Mouse (Mus musculus) MEL (cell line): ENCODE measurements at regions not wholly inside any gene's neighbourhood (a gene's known extent, or its start where the extent isn't known, plus 50 kb on each side); places are given as distances from the start of the nearest gene placed in this dataset.

Source experiments
- DNase-seq: peaks from one replicate; pipeline ENCODE4 v3.0.0; 2011; ENCODE audit warnings: low read depth, low spot score
- H3K27ac ChIP-seq: 2 replicates; pipeline ENCODE4 v1.5.1; 2012; ENCODE audit warnings: low read depth, mild to moderate bottlenecking, control low read depth, low read length, moderate library complexity; ENCODE audit not compliant: control insufficient read depth
- H3K27me3 ChIP-seq, 2 experiments: fragments of 150-350 bp in 1 of 2; sonication (generic) in 1 of 2; 2 replicates each; pipeline ENCODE4 v1.6.1; 2012; ENCODE audit warnings: low read length in 2 of 2, mild to moderate bottlenecking in 2 of 2, improper control_type of control experiment in 1 of 2, moderate library complexity in 1 of 2; ENCODE audit not compliant: insufficient read depth in 2 of 2, control insufficient read depth in 1 of 2
- H3K36me3 ChIP-seq, 2 experiments: 2 replicates each; pipeline ENCODE4 v1.6.1; 2012 to 2014; ENCODE audit warnings: low read length in 2 of 2, improper control_type of control experiment in 1 of 2, inconsistent platforms in 1 of 2, mild to moderate bottlenecking in 1 of 2; ENCODE audit not compliant: insufficient read depth in 2 of 2, control insufficient read depth in 1 of 2
- H3K4me1 ChIP-seq, 2 experiments: fragments of 150-350 bp in 1 of 2; sonication (generic) in 1 of 2; 2 replicates each; pipeline ENCODE4 v1.6.1; 2012; ENCODE audit warnings: low read length in 2 of 2, improper control_type of control experiment in 1 of 2, mild to moderate bottlenecking in 1 of 2; ENCODE audit not compliant: insufficient read depth in 2 of 2, control insufficient read depth in 1 of 2
- H3K4me3 ChIP-seq, 2 experiments: fragments of 150-350 bp in 1 of 2; sonication (generic) in 1 of 2; 2 replicates each; pipeline ENCODE4 v1.5.1; 2012; ENCODE audit warnings: low read depth in 2 of 2, low read length in 2 of 2, mild to moderate bottlenecking in 2 of 2, moderate library complexity in 2 of 2, control low read depth in 1 of 2, improper control_type of control experiment in 1 of 2; ENCODE audit not compliant: control insufficient read depth in 1 of 2, insufficient read depth in 1 of 2
- H3K79me2 ChIP-seq: 2 replicates; pipeline ENCODE4 v1.6.1; 2012; ENCODE audit warnings: mild to moderate bottlenecking, low read length, moderate library complexity; ENCODE audit not compliant: control insufficient read depth, poor library complexity, insufficient read depth
- H3K9ac ChIP-seq: 2 replicates; pipeline ENCODE4 v1.6.1; 2012; ENCODE audit warnings: low read depth, mild to moderate bottlenecking, control low read depth, low read length, moderate library complexity; ENCODE audit not compliant: control insufficient read depth, poor library complexity, severe bottlenecking
- H3K9me3 ChIP-seq: fragments of 150-350 bp; sonication (generic); replicated peaks from 2 replicates; pipeline ENCODE4 v1.6.1; 2012; ENCODE audit warnings: mild to moderate bottlenecking, low read length, improper control_type of control experiment, moderate library complexity; ENCODE audit not compliant: insufficient read depth
- BHLHE40 ChIP-seq: IDR thresholded peaks from 2 replicates; pipeline ENCODE4 v1.6.1; 2012; ENCODE audit warnings: low read depth, mild to moderate bottlenecking, inconsistent platforms, low read length, improper control_type of control experiment, borderline replicate concordance
- CHD2 ChIP-seq: IDR thresholded peaks from 2 replicates; pipeline ENCODE4 v1.6.1; 2011; ENCODE audit warnings: low read length, improper control_type of control experiment
- CTCF ChIP-seq, 3 experiments: IDR thresholded peaks in 2 of 3; conservative IDR thresholded peaks in 1 of 3; 2 replicates each; pipeline ENCODE4 v1.5.1; 2011 to 2012; ENCODE audit warnings: low read length in 3 of 3, low read depth in 2 of 3, mild to moderate bottlenecking in 2 of 3, improper control_type of control experiment in 1 of 3, inconsistent platforms in 1 of 3, mixed read lengths in 1 of 3, moderate library complexity in 1 of 3; ENCODE audit not compliant: control insufficient read depth in 1 of 3, insufficient read depth in 1 of 3, poor library complexity in 1 of 3, severe bottlenecking in 1 of 3
- E2F4 ChIP-seq: IDR thresholded peaks from 2 replicates; pipeline ENCODE4 v1.6.1; 2011; ENCODE audit warnings: low read depth, low read length, improper control_type of control experiment, borderline replicate concordance
- ELF1 ChIP-seq: IDR thresholded peaks from 2 replicates; pipeline ENCODE4 v1.6.1; 2014; ENCODE audit warnings: low read depth, mild to moderate bottlenecking, inconsistent platforms, low read length, improper control_type of control experiment, moderate library complexity
- EP300 ChIP-seq, 2 experiments: IDR thresholded peaks; 2 replicates each; pipeline ENCODE4 v1.6.1; 2011; ENCODE audit warnings: improper control_type of control experiment in 2 of 2, low read length in 2 of 2, low read depth in 1 of 2, mild to moderate bottlenecking in 1 of 2
- ETS1 ChIP-seq: IDR thresholded peaks from 2 replicates; pipeline ENCODE4 v1.6.1; 2012; ENCODE audit warnings: low read depth, mild to moderate bottlenecking, inconsistent platforms, low read length, improper control_type of control experiment, moderate library complexity
- GABPA ChIP-seq: IDR thresholded peaks from 2 replicates; pipeline ENCODE4 v1.6.1; 2012; ENCODE audit warnings: low read depth, mild to moderate bottlenecking, inconsistent platforms, low read length, improper control_type of control experiment, moderate library complexity
- GATA1 ChIP-seq: IDR thresholded peaks from 2 replicates; pipeline ENCODE4 v1.6.1; 2011; ENCODE audit warnings: low read depth, low read length, improper control_type of control experiment
- HCFC1 ChIP-seq: IDR thresholded peaks from 2 replicates; pipeline ENCODE4 v1.6.1; 2012; ENCODE audit warnings: low read depth, mild to moderate bottlenecking, inconsistent platforms, low read length, improper control_type of control experiment, moderate library complexity
- MAFK ChIP-seq: IDR thresholded peaks from 2 replicates; pipeline ENCODE4 v1.6.1; 2011; ENCODE audit warnings: low read depth, mild to moderate bottlenecking, low read length, improper control_type of control experiment, borderline replicate concordance
- MAZ ChIP-seq: IDR thresholded peaks from 2 replicates; pipeline ENCODE4 v1.6.1; 2012; ENCODE audit warnings: low read depth, mild to moderate bottlenecking, inconsistent platforms, low read length, improper control_type of control experiment
- MEF2A ChIP-seq: IDR thresholded peaks from 2 replicates; pipeline ENCODE4 v1.6.1; 2014; ENCODE audit warnings: low read depth, mild to moderate bottlenecking, inconsistent platforms, low read length, improper control_type of control experiment; ENCODE audit not compliant: poor library complexity, insufficient replicate concordance, severe bottlenecking; ENCODE audit errors: extremely low read depth
- MXI1 ChIP-seq: IDR thresholded peaks from 2 replicates; pipeline ENCODE4 v1.6.1; 2011; ENCODE audit warnings: mild to moderate bottlenecking, low read depth, low read length, improper control_type of control experiment
- MYC ChIP-seq: IDR thresholded peaks from 2 replicates; pipeline ENCODE4 v1.6.1; 2011; ENCODE audit warnings: low read depth, mild to moderate bottlenecking, low read length, improper control_type of control experiment, moderate library complexity
- NELFE ChIP-seq: IDR thresholded peaks from 2 replicates; pipeline ENCODE4 v1.6.1; 2011; ENCODE audit warnings: low read depth, low read length, improper control_type of control experiment
- POLR2A ChIP-seq, 2 experiments: IDR thresholded peaks; 2 replicates each; pipeline ENCODE4 v1.6.1; 2011 to 2012; ENCODE audit warnings: low read length in 2 of 2, mild to moderate bottlenecking in 2 of 2, control low read depth in 1 of 2, improper control_type of control experiment in 1 of 2, low read depth in 1 of 2, moderate library complexity in 1 of 2; ENCODE audit not compliant: control insufficient read depth in 1 of 2, insufficient read depth in 1 of 2, poor library complexity in 1 of 2
- RAD21 ChIP-seq: IDR thresholded peaks from 2 replicates; pipeline ENCODE4 v1.6.1; 2011; ENCODE audit warnings: mild to moderate bottlenecking, low read depth, low read length, improper control_type of control experiment
- SIN3A ChIP-seq: IDR thresholded peaks from 2 replicates; pipeline ENCODE4 v1.6.1; 2012; ENCODE audit warnings: low read length, improper control_type of control experiment, inconsistent platforms
- TBP ChIP-seq: IDR thresholded peaks from 2 replicates; pipeline ENCODE4 v1.8.0; 2011; ENCODE audit warnings: low read depth, low read length, improper control_type of control experiment
- TCF12 ChIP-seq: IDR thresholded peaks from 2 replicates; pipeline ENCODE4 v1.6.1; 2014; ENCODE audit warnings: low read depth, mild to moderate bottlenecking, inconsistent platforms, low read length, improper control_type of control experiment, moderate library complexity
- UBTF ChIP-seq: IDR thresholded peaks from 2 replicates; pipeline ENCODE4 v1.6.1; 2012; ENCODE audit warnings: low read depth, mild to moderate bottlenecking, inconsistent platforms, low read length, improper control_type of control experiment, moderate library complexity, borderline replicate concordance; ENCODE audit not compliant: insufficient read depth
- USF1 ChIP-seq: IDR thresholded peaks from 2 replicates; pipeline ENCODE4 v1.6.1; 2014; ENCODE audit warnings: low read depth, mild to moderate bottlenecking, inconsistent platforms, low read length, improper control_type of control experiment, moderate library complexity
- USF2 ChIP-seq, 2 experiments: IDR thresholded peaks; 2 replicates each; pipeline ENCODE4 v1.6.1; 2011 to 2012; ENCODE audit warnings: improper control_type of control experiment in 2 of 2, low read length in 2 of 2, borderline replicate concordance in 1 of 2, inconsistent platforms in 1 of 2, low read depth in 1 of 2, mild to moderate bottlenecking in 1 of 2; ENCODE audit not compliant: insufficient read depth in 1 of 2
- ZKSCAN1 ChIP-seq: IDR thresholded peaks from 2 replicates; pipeline ENCODE4 v1.6.1; 2012; ENCODE audit warnings: low read depth, mild to moderate bottlenecking, inconsistent platforms, low read length, improper control_type of control experiment, moderate library complexity
- ZNF384 ChIP-seq: IDR thresholded peaks from 2 replicates; pipeline ENCODE4 v1.6.1; 2012; ENCODE audit warnings: low read depth, mild to moderate bottlenecking, inconsistent platforms, low read length, improper control_type of control experiment

DNA sequence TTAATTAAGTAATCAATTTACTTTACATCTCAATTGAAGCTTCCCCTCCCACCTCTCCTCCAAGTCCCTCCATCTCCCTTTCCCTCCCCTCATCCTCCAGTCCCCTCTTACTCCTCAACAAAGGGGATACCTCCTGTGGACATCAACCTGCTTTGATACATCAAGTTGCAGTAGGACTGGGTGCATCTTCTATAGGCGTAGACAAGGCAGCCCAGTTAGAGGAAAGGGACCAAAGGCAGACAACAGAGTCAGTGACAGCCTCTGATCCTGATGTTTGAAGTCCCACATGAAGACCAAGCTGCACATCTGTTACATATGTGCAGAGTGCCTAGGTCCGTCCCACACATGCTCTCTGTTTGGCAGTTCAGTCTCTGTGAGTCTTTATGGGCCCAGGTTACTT is 52.9 kb upstream of the Mboat2 start:
- H3K9me3 ChIP-seq, result no peaks in the 10 kb centered on the region
- no peak for TF ChIP-seq POLR2A (IDR thresholded peaks at IDR 0.05; ENCODE audit: control insufficient read depth in 1 of 2, insufficient read depth in 1 of 2, low read depth in 1 of 2, low read length in 2 of 2, poor library complexity in 1 of 2)
- no peak for TF ChIP-seq BHLHE40
- no peak for TF ChIP-seq SIN3A
- TF ChIP-seq ETS1, result no peak
- TF ChIP-seq CTCF (IDR thresholded peaks at IDR 0.05 in 2 of 3, conservative IDR thresholded peaks at IDR 0.05 in 1 of 3; ENCODE audit: control insufficient read depth in 1 of 3, insufficient read depth in 1 of 3, low read depth in 2 of 3, low read length in 3 of 3, poor library complexity in 1 of 3, severe bottlenecking in 1 of 3), result no peak
- no peak for TF ChIP-seq MAZ
- no peak for TF ChIP-seq CHD2
- no peak for TF ChIP-seq TBP
- no peak for TF ChIP-seq MYC
- TF ChIP-seq NELFE, result no peak
- TF ChIP-seq GATA1, result no peak
- no peak for TF ChIP-seq MAFK
- no peak for TF ChIP-seq TCF12
- TF ChIP-seq USF2 (IDR thresholded peaks at IDR 0.05; ENCODE audit: borderline replicate concordance in 1 of 2, insufficient read depth in 1 of 2, low read depth in 1 of 2, low read length in 2 of 2), result no peak
- no peaks in the 10 kb centered on the region for H3K27me3 ChIP-seq
- no peaks in the 10 kb centered on the region for H3K79me2 ChIP-seq
- no peak overlapping the region for H3K27ac ChIP-seq
- H3K4me3 ChIP-seq, result no peak overlapping the region
- H3K4me1 ChIP-seq, result peaks cover 0 to 4% of the 10 kb centered on the region in 2 experiments; a peak in 2 of 4 replicates
- no peak for DNase-seq
- no peak overlapping the region for H3K9ac ChIP-seq
- H3K36me3 ChIP-seq, result no peaks in the 10 kb centered on the region

DNA sequence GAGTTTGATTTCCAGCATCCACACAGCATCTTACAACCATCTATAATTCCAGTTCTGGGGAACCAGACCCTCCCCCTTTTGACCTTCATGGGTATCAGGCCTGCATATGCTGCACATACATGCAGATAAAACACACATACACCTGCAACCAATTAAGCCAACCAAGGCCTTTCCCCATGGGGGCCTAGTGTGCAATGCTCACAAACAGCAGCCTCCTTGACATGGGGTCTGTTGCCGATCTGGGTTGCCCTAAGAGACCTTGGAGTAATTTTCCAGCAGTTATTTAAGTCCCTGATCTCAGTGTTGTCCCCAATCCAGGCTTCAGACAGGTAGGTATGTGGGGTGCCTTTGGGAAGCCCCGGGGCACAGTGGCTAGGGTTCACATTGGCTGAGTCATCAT is 51.8 kb upstream of the Mboat2 start:
- H3K36me3 ChIP-seq, result no peaks in the 10 kb centered on the region
- no peak overlapping the region for H3K9ac ChIP-seq
- H3K4me3 ChIP-seq, result no peak overlapping the region
- no peak for TF ChIP-seq USF1
- no peak for TF ChIP-seq TBP
- TF ChIP-seq RAD21, result no peak
- TF ChIP-seq CHD2, result no peak
- TF ChIP-seq GABPA, result no peak
- no peak for TF ChIP-seq HCFC1
- TF ChIP-seq POLR2A (IDR thresholded peaks at IDR 0.05; ENCODE audit: control insufficient read depth in 1 of 2, insufficient read depth in 1 of 2, low read depth in 1 of 2, low read length in 2 of 2, poor library complexity in 1 of 2), result no peak
- TF ChIP-seq MXI1, result no peak
- no peak for TF ChIP-seq EP300 (IDR thresholded peaks at IDR 0.05; ENCODE audit: low read depth in 1 of 2, low read length in 2 of 2)
- TF ChIP-seq ELF1, result no peak
- TF ChIP-seq TCF12, result no peak
- TF ChIP-seq ZKSCAN1, result no peak
- TF ChIP-seq E2F4, result no peak
- TF ChIP-seq MAZ, result no peak
- no peak for TF ChIP-seq UBTF
- TF ChIP-seq MEF2A, result no peak
- no peak for TF ChIP-seq BHLHE40
- no peak for TF ChIP-seq ZNF384
- no peak for TF ChIP-seq MAFK
- TF ChIP-seq ETS1, result no peak
- H3K9me3 ChIP-seq, result no peaks in the 10 kb centered on the region
- no peaks in the 10 kb centered on the region for H3K79me2 ChIP-seq
- H3K27ac ChIP-seq, result no peak overlapping the region
- no peak for DNase-seq
- no peaks in the 10 kb centered on the region for H3K4me1 ChIP-seq
- H3K27me3 ChIP-seq, result no peaks in the 10 kb centered on the region; a peak in 1 of 4 replicates
